ENCODE assay signal across 8 mouse cellular contexts in the genomic region with DNA sequence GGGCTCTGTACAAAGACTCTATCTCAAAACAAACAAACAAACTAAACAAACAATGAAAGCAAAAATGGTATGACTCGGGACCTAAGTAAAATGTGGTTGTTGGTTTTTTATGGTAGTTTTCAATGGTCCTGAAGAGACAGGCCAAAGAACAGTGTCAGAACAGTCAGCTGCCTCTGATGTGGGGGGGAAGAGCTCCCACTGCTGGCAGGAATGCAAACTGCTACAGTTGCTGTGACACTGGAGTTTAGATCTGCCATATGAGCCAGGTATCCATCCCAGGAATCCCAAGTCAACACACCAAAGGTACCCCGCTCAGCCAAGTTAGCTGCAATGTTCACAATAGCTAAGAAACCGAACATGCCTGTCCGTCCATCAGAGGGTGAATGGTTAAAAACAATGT. TPM values are rescaled to one million over a fixed set of nuclear protein-coding genes. Genes with fewer than 3 reads are reported as not detected.
DNase-seq lines count a peak whose midpoint lies in the region.

No protein-coding gene starts in this region.

- peak; percentile 34 for DNase-seq in ovary, postnatal 36 days (ENCODE audit: low spot score)
- DNase-seq in ovary, postnatal 10 days (ENCODE audit: low spot score) = no peak
- peak; percentile 88 for DNase-seq in R1 (ENCODE audit: low read depth, low spot score)
- peak; percentile 67 for DNase-seq in cerebellum, adult 9-11 months
- DNase-seq in heart, adult 8-10 months (ENCODE audit: low spot score) = peak; percentile 32
- peak; percentile 38 to 58 for DNase-seq in layer of hippocampus, postnatal 10 days (ENCODE audit: low spot score in 2 of 2)
- peak; percentile 53 to 62 for DNase-seq in lung, postnatal 4 days
- DNase-seq in thymus, postnatal 25 days = peak; percentile 38

RNA-seq across cellular contexts. Expression of gene Saa2, which starts 19.1 kb away (rescaled TPM):
- not detected for total RNA-seq in heart, adult 8-10 months (2022)
- not detected for total RNA-seq in layer of hippocampus, postnatal 10 days (2021)

RNA-seq across cellular contexts. Expression of gene Hps5, which starts 25.2 kb away (rescaled TPM):
- 10 to 100 TPM in 1 of 4 experiments, 1 to 10 TPM in 3; 8.0 to 10.3 (median 9.4) TPM for total RNA-seq in heart, adult 8-10 months (2022)
- total RNA-seq in layer of hippocampus, postnatal 10 days (2021) = 10 to 100 TPM; 15.4 to 21.7 TPM

RNA-seq across cellular contexts. Expression of gene Gtf2h1, which starts 25.2 kb away (rescaled TPM):
- 10 to 100 TPM; 13.7 to 18.5 (median 15.9) TPM for total RNA-seq in heart, adult 8-10 months (2022)
- 10 to 100 TPM; 32.9 to 38.1 TPM for total RNA-seq in layer of hippocampus, postnatal 10 days (2021)

RNA-seq across cellular contexts. Expression of gene Saa1, which starts 27.9 kb away (rescaled TPM):
- not detected for total RNA-seq in heart, adult 8-10 months (2022)
- not detected for total RNA-seq in layer of hippocampus, postnatal 10 days (2021)

RNA-seq across cellular contexts. Expression of gene Saa4, which starts 38.3 kb away (rescaled TPM):
- not detected for total RNA-seq in heart, adult 8-10 months (2022)
- total RNA-seq in layer of hippocampus, postnatal 10 days (2021) = not detected
